In genomic region chr7:107215723-107216122, GRCm38 (mm10) we compare ENCODE assay signal across 11 mouse cellular contexts. TPM values are rescaled to one million over a fixed set of nuclear protein-coding genes. Genes with fewer than 3 reads are reported as not detected.
A peak's percentile ranks its signal among the peaks of the same experiment; 100 is the strongest.
DNase-seq lines count a peak whose midpoint lies in the region; ATAC-seq and TF ChIP-seq lines count a peak whose summit lies in the region.
"Had no signal": no experiment of that assay in that cellular context is flagged by ENCODE, and none has a peak within 500 bp of the region (broad histone marks: within the 10 kb centered on the region; RNA-seq: fewer than 3 reads in every experiment).

No protein-coding gene starts in this region.

- no peak for TF ChIP-seq POLR2A in kidney, adult 2 months (IDR thresholded peaks at IDR 0.05; ENCODE audit: low read depth, low read length)
- TF ChIP-seq POLR2A in brain, embryonic 14.5 days (IDR thresholded peaks at IDR 0.05; ENCODE audit: borderline replicate concordance, extremely low read depth, insufficient read depth, insufficient read length, poor library complexity, severe bottlenecking): no peak

- no peaks in the 10 kb centered on the region for H3K36me3 ChIP-seq in kidney, adult 2 months (ENCODE audit: control insufficient read depth, insufficient read depth, low read length)

- peak; percentile 39 for DNase-seq in kidney, adult 2 months
- DNase-seq in kidney, adult 11 months: no peak
- peak; percentile 68 for DNase-seq in brain, embryonic 14.5 days (ENCODE audit: low read depth)
- peak; percentile 9 for DNase-seq in forelimb bud, embryonic 11.5 days (ENCODE audit: low read depth, low spot score)
- DNase-seq in spleen, postnatal 14 days (ENCODE audit: low spot score in 2 of 2): no peak
- DNase-seq in spleen, postnatal 10 days (ENCODE audit: low spot score in 2 of 2): no peak
- no peak for DNase-seq in thymus, adult 18-20 months

- H3K27ac ChIP-seq in kidney, adult 2 months (ENCODE audit: insufficient read depth, low read depth, low read length): no peak overlapping the region

- no peak overlapping the region for H3K4me3 ChIP-seq in kidney, adult 2 months (ENCODE audit: insufficient read depth, low read depth, low read length)
- H3K4me3 ChIP-seq: megakaryocyte, embryonic 14.5 days had no signal

- 0 out of 2 replicates have a peak, but pooled peaks have one; percentile 26 for ATAC-seq in megakaryocyte-erythroid progenitor cell, adult 5-6 weeks (replicated peaks; ENCODE audit: low FRiP score, low TSS enrichment, poor library complexity, severe bottlenecking)
- ATAC-seq: Patski had no signal

- peak; percentile 50 for TF ChIP-seq CTCF in kidney, adult 2 months (conservative IDR thresholded peaks at IDR 0.05; ENCODE audit: insufficient read depth, insufficient read length, low read depth, low read length)
- TF ChIP-seq CTCF in brain, embryonic 14.5 days (IDR thresholded peaks at IDR 0.05; ENCODE audit: borderline replicate concordance, extremely low read depth, insufficient read depth, insufficient read length): peak; percentile 66; the same call in 1 of the 2 replicates

- H3K4me1 ChIP-seq in kidney, adult 2 months (ENCODE audit: control insufficient read depth, insufficient read depth, low read length): no peaks in the 10 kb centered on the region
- H3K4me1 ChIP-seq: megakaryocyte, embryonic 14.5 days had no signal

- no peaks in the 10 kb centered on the region; the same call in 1 of the 2 replicates for H3K27me3 ChIP-seq in kidney, adult 2 months (replicated peaks; ENCODE audit: control insufficient read depth, insufficient read depth, low read length)
- H3K27me3 ChIP-seq: Patski had no signal

RNA-seq across cellular contexts. Expression of gene Rbmxl2, which starts 6.5 kb away (rescaled TPM):
- not detected in 2 replicates for polyA plus RNA-seq in kidney, adult 2 months (2012; rRNA removed)
- polyA plus RNA-seq in brain, embryonic 14.5 days (2012; rRNA removed): not detected in 2 replicates
- not detected in 2 replicates for total RNA-seq in megakaryocyte-erythroid progenitor cell, adult 5-6 weeks (2014; fragmentation: Nextera tagmentation)
- not detected in 2 replicates for total RNA-seq in megakaryocyte-erythroid progenitor cell, adult 5-6 weeks (2017)
- total RNA-seq: heart, adult 18-20 months had no signal
- polyA plus RNA-seq: Patski had no signal

RNA-seq across cellular contexts. Expression of gene Nlrp14, which starts 48.9 kb away (rescaled TPM):
- not detected in 2 replicates for polyA plus RNA-seq in kidney, adult 2 months (2012; rRNA removed)
- polyA plus RNA-seq in brain, embryonic 14.5 days (2012; rRNA removed): not detected in 2 replicates
- not detected in 2 replicates for total RNA-seq in megakaryocyte-erythroid progenitor cell, adult 5-6 weeks (2014; fragmentation: Nextera tagmentation)
- not detected in 2 replicates for total RNA-seq in megakaryocyte-erythroid progenitor cell, adult 5-6 weeks (2017)
- total RNA-seq: heart, adult 18-20 months had no signal
- polyA plus RNA-seq: Patski had no signal

Comparison
In these comparisons a context has a peak if more than half of its experiments do, and no peak if none do; other contexts are left out.
1. DNase-seq: peak in kidney, adult 2 months (single experiment), brain, embryonic 14.5 days (single experiment) and forelimb bud, embryonic 11.5 days (single experiment); none in kidney, adult 11 months (single experiment), spleen, postnatal 14 days (0 of 2), spleen, postnatal 10 days (0 of 2) and thymus, adult 18-20 months (0 of 2).